Mouse (Mus musculus): Measurements from ENCODE around the gene Egfl7. TPM values are rescaled to one million over a fixed set of nuclear protein-coding genes. Genes with fewer than 3 reads are reported as not detected.

Egfl7 gene
- polyA plus RNA-seq, 1 experiment, result 130 TPM

GRCm38 (mm10) chr2:26635489-26636324, 55.9 kb downstream of the Egfl7 start:
- no peak for DNase-seq (ENCODE audit: extremely low spot score in 1 of 2, low spot score in 1 of 2)

- DNase-seq (ENCODE audit: extremely low spot score in 1 of 2, low spot score in 1 of 2), result no peak
These were observed 56.5 kb downstream of the Egfl7 start for GRCm38 (mm10) chr2:26636325-26636635.

GRCm38 (mm10) chr2:26637316-26637932, 57.6 kb downstream of the Egfl7 start:
- no peak for DNase-seq (ENCODE audit: extremely low spot score in 1 of 2, low spot score in 1 of 2)

GRCm38 (mm10) chr2:26638039-26638438, 58.2 kb downstream of the Egfl7 start:
- no peak for DNase-seq (ENCODE audit: extremely low spot score in 1 of 2, low spot score in 1 of 2)

GRCm38 (mm10) chr2:26638572-26638971, 58.8 kb downstream of the Egfl7 start:
- DNase-seq (ENCODE audit: extremely low spot score in 1 of 2, low spot score in 1 of 2), result no peak

GRCm38 (mm10) chr2:26639083-26639482, 59.3 kb downstream of the Egfl7 start:
- DNase-seq (ENCODE audit: extremely low spot score in 1 of 2, low spot score in 1 of 2), result no peak

GRCm38 (mm10) chr2:26639838-26640830, 60.3 kb downstream of the Egfl7 start:
- DNase-seq (ENCODE audit: extremely low spot score in 1 of 2, low spot score in 1 of 2), result peak; percentile 90 to 99

GRCm38 (mm10) chr2:26641006-26641647, 61.3 kb downstream of the Egfl7 start:
- no peak for DNase-seq (ENCODE audit: extremely low spot score in 1 of 2, low spot score in 1 of 2)

Other genes starting within 250 kb of the Egfl7 start
- 35.2 and 37.1 TPM in 2 replicates for gene Dnlz, start 227.9 kb upstream of the Egfl7 start, polyA plus RNA-seq (2012; rRNA removed)
- gene Card9, start 219.1 kb upstream of the Egfl7 start, polyA plus RNA-seq (2012; rRNA removed), result 6.6 TPM in 2 replicates
- gene Snapc4, start 199.4 kb upstream of the Egfl7 start, polyA plus RNA-seq (2012; rRNA removed), result 65.9 and 80.2 TPM in 2 replicates
- gene Entr1, start 190.7 kb upstream of the Egfl7 start, polyA plus RNA-seq (2012; rRNA removed), result 291 and 306 TPM in 2 replicates
- gene Pmpca, start 190.7 kb upstream of the Egfl7 start, polyA plus RNA-seq (2012; rRNA removed), result 104 and 106 TPM in 2 replicates
- gene Inpp5e, start 170.8 kb upstream of the Egfl7 start, polyA plus RNA-seq (2012; rRNA removed), result 26.6 and 31.6 TPM in 2 replicates
- gene Sec16a, start 134.8 kb upstream of the Egfl7 start, polyA plus RNA-seq (2012; rRNA removed), result 30.8 and 36.1 TPM in 2 replicates
- gene Notch1, start 63.4 kb upstream of the Egfl7 start, polyA plus RNA-seq (2012; rRNA removed), result 13.0 and 13.2 TPM in 2 replicates
- gene Gm20532, start 6.6 kb downstream of the Egfl7 start, polyA plus RNA-seq (2012; rRNA removed), result not detected in 2 replicates
- 2.7 and 3.6 TPM in 2 replicates for gene Agpat2, start 24.4 kb downstream of the Egfl7 start, polyA plus RNA-seq (2012; rRNA removed)
- 82.4 and 88.0 TPM in 2 replicates for gene Fam69b, start 48.4 kb downstream of the Egfl7 start, polyA plus RNA-seq (2012; rRNA removed)
- gene Lcn4, start 91.3 kb downstream of the Egfl7 start, polyA plus RNA-seq (2012; rRNA removed), result not detected in 2 replicates